Mouse (Mus musculus) heart, embryonic 10.5 days (tissue): ENCODE data around the gene Rfx1. TPM values are rescaled to one million over a fixed set of nuclear protein-coding genes. Genes with fewer than 3 reads are reported as not detected.

ENCODE experiments used
- DNase-seq: peaks from one replicate; pipeline ENCODE4 v3.0.0-alpha.2; 2017; ENCODE audit warnings: low spot score
- H3K27ac ChIP-seq: fragments of 300-500 bp; sonication (generic); 2 replicates; pipeline ENCODE4 v1.5.1; 2016; ENCODE audit warnings: mild to moderate bottlenecking
- H3K27me3 ChIP-seq: fragments of 300-500 bp; sonication (generic); 2 replicates; pipeline ENCODE4 v1.6.1; 2016; ENCODE audit warnings: mild to moderate bottlenecking; ENCODE audit not compliant: poor library complexity, insufficient read depth, severe bottlenecking
- H3K36me3 ChIP-seq: fragments of 300-500 bp; sonication (generic); 2 replicates; pipeline ENCODE4 v1.6.1; 2016; ENCODE audit warnings: mild to moderate bottlenecking, moderate library complexity
- H3K4me1 ChIP-seq: fragments of 300-500 bp; sonication (generic); 2 replicates; pipeline ENCODE4 v1.6.1; 2016; ENCODE audit warnings: mild to moderate bottlenecking
- H3K4me3 ChIP-seq: fragments of 300-500 bp; sonication (generic); 2 replicates; pipeline ENCODE4 v1.5.1; 2016; ENCODE audit warnings: mild to moderate bottlenecking, moderate library complexity
- H3K9me3 ChIP-seq: fragments of 300-500 bp; sonication (generic); 2 replicates; pipeline ENCODE4 v1.6.1; 2016; ENCODE audit warnings: mild to moderate bottlenecking, moderate library complexity
- WGBS: fragments of 180-500 bp; shearing (Covaris S2); methylation state at CpG from one replicate; pipeline ENCODE4 v1.1.7; 2016; 5-methylcytosine and 5-hydroxymethylcytosine counted together
- polyA plus RNA-seq: library from polyadenylated mRNA; unstranded; fragments of >200 nt; fragmentation: Nextera tagmentation; extraction: Ambion mirVana; gene quantifications from 2 replicates; pipeline ENCODE4 v1.2.1, GENCODE M21; 2016

Gene Rfx1
- polyA plus RNA-seq, 1 experiment from 2014 or later: 7.3 TPM

- Histone ChIP-seq H3K9me3 (no peaks in the 10 kb centered on the region), H3K4me1 (peaks cover 26% of the 10 kb centered on the region), H3K27ac (peak within 1 kb of the TSS; percentile 98), H3K4me3 (peak within 1 kb of the TSS; percentile 92), H3K27me3 (no peaks in the 10 kb centered on the region), H3K36me3 (no peaks in the 10 kb centered on the region)
- no peak for DNase-seq
- 85% methylated on average over 1 of the region's 1 CpGs for WGBS
Observed at GRCm38 (mm10) chr8:84065037-84065436, 1.6 kb upstream of the Rfx1 start, which contains the start of gene Gm10643. Gm10643 (minus strand) TSS chr8:84065137.

- Histone ChIP-seq H3K4me3 (peak overlapping the region; percentile 92), H3K27me3 (no peaks in the 10 kb centered on the region), H3K27ac (peak overlapping the region; percentile 98), H3K9me3 (no peaks in the 10 kb centered on the region), H3K4me1 (peaks cover 30% of the 10 kb centered on the region), H3K36me3 (no peaks in the 10 kb centered on the region)
- DNase-seq: no peak
- 27% methylated on average over 5 of the region's 5 CpGs for WGBS
Observed at GRCm38 (mm10) chr8:84065457-84066072, 1.1 kb upstream of the Rfx1 start.

DNA sequence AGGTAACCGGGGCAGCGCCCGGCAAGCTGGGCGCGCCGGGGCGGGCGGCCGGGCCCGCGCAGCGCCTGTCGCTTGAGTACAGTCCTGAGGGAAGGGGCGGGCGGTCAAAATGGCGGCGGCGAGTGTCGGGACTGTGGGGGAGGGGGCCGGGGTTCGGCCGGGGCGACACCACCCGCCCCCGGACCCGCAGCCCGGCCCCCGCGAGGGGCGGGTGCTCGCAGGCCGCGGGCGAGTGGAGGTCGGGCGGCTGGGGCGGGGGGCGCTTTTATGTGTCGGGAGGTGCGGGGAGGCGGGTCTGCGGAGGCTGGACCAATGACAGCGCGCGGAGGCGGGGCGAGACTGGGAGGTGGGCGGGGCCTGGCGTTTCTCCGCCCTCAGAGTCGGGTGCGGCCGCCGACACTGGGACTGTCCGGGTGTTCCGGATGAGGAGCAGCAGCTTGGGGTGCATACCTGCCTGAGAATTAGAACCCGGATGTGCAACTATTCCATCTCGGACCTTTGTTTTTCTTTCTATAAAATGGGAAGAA is 476 bp downstream of the Rfx1 start:
- no peaks in the 10 kb centered on the region for H3K36me3 ChIP-seq
- H3K4me3 ChIP-seq: peak overlapping the region; percentile 92
- H3K4me1 ChIP-seq: peaks cover 43% of the 10 kb centered on the region
- H3K27me3 ChIP-seq: no peaks in the 10 kb centered on the region
- DNase-seq: peak; percentile 98
- H3K9me3 ChIP-seq: no peaks in the 10 kb centered on the region
- peak overlapping the region; percentile 98 for H3K27ac ChIP-seq
- WGBS: under 1% methylated on average over 54 of the region's 58 CpGs

- Histone ChIP-seq H3K9me3 (no peaks in the 10 kb centered on the region), H3K4me1 (peaks cover 49% of the 10 kb centered on the region), H3K4me3 (peak overlapping the region; percentile 92), H3K27ac (no peak overlapping the region; the same call in 1 of the 2 replicates), H3K36me3 (no peaks in the 10 kb centered on the region), H3K27me3 (no peaks in the 10 kb centered on the region)
- DNase-seq: no peak
- WGBS: 84% methylated on average over 7 of the region's 7 CpGs
Observed at GRCm38 (mm10) chr8:84067911-84068310, 1.3 kb downstream of the Rfx1 start.

- WGBS: 46% methylated on average over 12 of the region's 12 CpGs
- no peak for DNase-seq
- 0 out of 2 replicates have a peak overlapping the region, but pooled peaks have one; percentile 48 for H3K27ac ChIP-seq
Observed at GRCm38 (mm10) chr8:84068316-84069035, 1.8 kb downstream of the Rfx1 start.

GRCm38 (mm10) chr8:84069169-84069568 is 2.5 kb downstream of the Rfx1 start:
- peaks cover 5% of the 10 kb centered on the region for H3K36me3 ChIP-seq
- H3K9me3 ChIP-seq: no peaks in the 10 kb centered on the region
- peak overlapping the region; percentile 48; the same call in 1 of the 2 replicates for H3K27ac ChIP-seq
- DNase-seq: no peak
- H3K4me3 ChIP-seq: no peak overlapping the region
- 28% methylated on average over 1 of the region's 1 CpGs for WGBS
- H3K27me3 ChIP-seq: no peaks in the 10 kb centered on the region
- peaks cover 56% of the 10 kb centered on the region for H3K4me1 ChIP-seq

More at GRCm38 (mm10) chr8:84068316-84069035, 1.8 kb downstream of the Rfx1 start:
- Histone ChIP-seq H3K36me3 (no peaks in the 10 kb centered on the region), H3K27me3 (no peaks in the 10 kb centered on the region), H3K4me1 (peaks cover 53% of the 10 kb centered on the region), H3K4me3 (0 out of 2 replicates have a peak overlapping the region, but pooled peaks have one; percentile 92), H3K9me3 (no peaks in the 10 kb centered on the region)

DNA sequence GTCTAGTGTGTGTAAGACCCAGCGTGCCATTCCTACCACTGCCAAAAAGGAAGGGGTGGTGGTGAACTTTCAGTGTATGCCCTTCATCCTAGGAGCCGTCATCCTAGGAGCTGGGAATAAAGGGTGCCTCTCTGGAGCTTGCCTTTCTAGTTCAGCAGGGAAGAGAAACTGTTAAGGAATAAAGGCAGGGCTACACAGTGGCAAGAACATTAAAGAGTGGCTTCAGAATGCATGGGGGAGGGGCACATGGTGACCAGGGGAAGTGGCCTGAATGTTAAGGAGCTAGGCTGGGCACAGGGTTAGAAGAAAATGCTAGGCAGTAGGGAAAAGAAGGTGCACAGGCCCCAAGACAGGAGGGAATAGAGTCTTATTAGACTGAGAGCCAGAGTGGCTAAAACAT is 3.1 kb downstream of the Rfx1 start:
- peaks cover 11% of the 10 kb centered on the region for H3K36me3 ChIP-seq
- peak overlapping the region; percentile 48; the same call in 1 of the 2 replicates for H3K27ac ChIP-seq
- no peaks in the 10 kb centered on the region for H3K27me3 ChIP-seq
- 81% methylated on average over 2 of the region's 2 CpGs for WGBS
- DNase-seq: no peak
- H3K4me3 ChIP-seq: no peak overlapping the region
- H3K4me1 ChIP-seq: peaks cover 56% of the 10 kb centered on the region
- no peaks in the 10 kb centered on the region for H3K9me3 ChIP-seq

DNA sequence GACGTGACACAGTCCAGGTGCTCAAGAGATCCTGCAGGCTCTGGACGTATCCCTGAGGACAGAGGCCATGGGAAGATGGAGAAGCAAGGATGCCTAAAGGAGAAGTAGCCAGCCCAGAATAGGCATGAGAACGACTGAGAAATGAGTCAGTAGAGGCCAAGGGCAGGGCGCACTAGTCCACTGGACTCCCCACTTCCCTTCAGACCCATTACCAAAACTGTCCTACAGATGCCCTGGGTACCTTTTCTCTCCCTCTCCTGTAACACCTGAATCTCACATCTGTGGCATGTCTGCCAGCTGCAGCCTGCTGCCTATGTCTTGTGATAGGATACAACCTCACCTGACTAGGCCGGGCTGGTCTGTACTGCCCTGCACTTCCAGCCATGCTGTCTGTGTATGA is 3.6 kb downstream of the Rfx1 start:
- Histone ChIP-seq H3K27me3 (no peaks in the 10 kb centered on the region), H3K9me3 (no peaks in the 10 kb centered on the region), H3K4me1 (peaks cover 56% of the 10 kb centered on the region), H3K4me3 (no peak overlapping the region), H3K27ac (no peak overlapping the region), H3K36me3 (peaks cover 16% of the 10 kb centered on the region)
- DNase-seq: no peak
- 84% methylated on average over 5 of the region's 5 CpGs for WGBS

DNA sequence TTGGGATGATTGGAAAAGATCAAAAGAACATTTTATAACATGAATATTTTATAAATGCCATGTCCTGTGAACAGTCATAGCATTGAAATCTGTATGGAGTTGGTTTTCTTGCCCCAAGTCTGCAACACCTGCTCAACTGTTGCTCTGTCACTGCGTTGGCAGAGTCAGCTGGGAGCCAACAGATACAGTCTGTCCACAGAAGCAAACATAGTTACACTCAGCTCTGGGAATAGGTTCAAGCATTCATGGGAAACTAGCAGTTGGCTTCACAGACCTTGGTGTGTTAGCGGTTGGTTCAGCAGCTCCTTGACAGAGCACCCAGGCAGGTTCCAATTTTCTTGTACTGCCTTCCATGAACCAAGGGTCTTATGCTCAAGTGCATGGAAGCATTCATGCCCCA is 4.0 kb downstream of the Rfx1 start:
- no peak for DNase-seq
- Histone ChIP-seq H3K36me3 (peaks cover 19% of the 10 kb centered on the region), H3K27ac (no peak overlapping the region), H3K9me3 (no peaks in the 10 kb centered on the region), H3K27me3 (no peaks in the 10 kb centered on the region), H3K4me1 (peaks cover 56% of the 10 kb centered on the region), H3K4me3 (no peak overlapping the region)
- 89% methylated on average over 2 of the region's 2 CpGs for WGBS

DNA sequence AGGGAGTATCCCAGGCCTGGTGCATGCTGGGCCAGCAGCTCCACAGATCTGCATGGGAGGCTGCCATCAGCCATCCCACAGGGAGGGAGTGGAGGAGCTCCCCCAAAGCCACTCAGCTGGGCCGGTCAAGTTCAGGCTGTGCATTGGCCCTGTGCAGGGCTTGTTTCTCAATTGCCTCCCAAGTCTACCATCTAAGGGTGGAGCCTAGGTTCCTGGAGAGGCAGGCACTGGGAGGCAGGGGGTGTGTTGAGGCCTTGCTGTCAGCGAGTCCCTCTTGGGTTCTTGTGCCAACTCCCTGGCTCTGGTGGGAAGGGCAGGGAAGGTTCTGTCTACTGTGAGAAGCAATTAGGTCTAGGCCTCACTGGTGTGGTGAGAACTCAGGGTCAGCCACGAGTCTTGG is 5.3 kb downstream of the Rfx1 start:
- peaks cover 65% of the 10 kb centered on the region for H3K4me1 ChIP-seq
- DNase-seq: no peak
- no peak overlapping the region for H3K27ac ChIP-seq
- no peaks in the 10 kb centered on the region for H3K27me3 ChIP-seq
- no peaks in the 10 kb centered on the region for H3K9me3 ChIP-seq
- WGBS: 66% methylated on average over 3 of the region's 3 CpGs
- H3K4me3 ChIP-seq: no peak overlapping the region
- peaks cover 30% of the 10 kb centered on the region for H3K36me3 ChIP-seq

DNA sequence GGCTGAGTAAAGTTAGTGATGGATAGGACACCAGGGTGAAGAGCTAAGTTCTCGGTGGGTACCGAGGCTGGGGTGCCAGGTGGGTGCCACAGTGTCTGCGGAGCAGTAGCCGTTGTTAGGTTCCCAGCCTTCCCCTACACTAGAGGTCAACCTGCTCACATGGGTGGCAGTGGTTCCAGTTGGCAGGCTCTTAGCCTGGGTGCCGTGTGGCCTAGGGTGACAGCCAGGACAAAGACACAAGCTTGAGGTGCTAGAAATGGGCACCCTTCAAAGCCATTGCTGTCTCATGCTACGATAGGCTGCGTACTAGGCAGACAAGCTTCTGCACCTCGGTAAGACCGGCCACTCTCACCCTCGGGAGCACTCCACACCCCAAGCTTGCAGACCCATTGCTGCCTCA is 5.7 kb downstream of the Rfx1 start:
- no peak for DNase-seq
- H3K27me3 ChIP-seq: no peaks in the 10 kb centered on the region
- no peak overlapping the region for H3K4me3 ChIP-seq
- H3K36me3 ChIP-seq: peaks cover 34% of the 10 kb centered on the region
- WGBS: 91% methylated on average over 10 of the region's 10 CpGs
- peaks cover 68% of the 10 kb centered on the region for H3K4me1 ChIP-seq
- H3K9me3 ChIP-seq: no peaks in the 10 kb centered on the region
- H3K27ac ChIP-seq: no peak overlapping the region

DNA sequence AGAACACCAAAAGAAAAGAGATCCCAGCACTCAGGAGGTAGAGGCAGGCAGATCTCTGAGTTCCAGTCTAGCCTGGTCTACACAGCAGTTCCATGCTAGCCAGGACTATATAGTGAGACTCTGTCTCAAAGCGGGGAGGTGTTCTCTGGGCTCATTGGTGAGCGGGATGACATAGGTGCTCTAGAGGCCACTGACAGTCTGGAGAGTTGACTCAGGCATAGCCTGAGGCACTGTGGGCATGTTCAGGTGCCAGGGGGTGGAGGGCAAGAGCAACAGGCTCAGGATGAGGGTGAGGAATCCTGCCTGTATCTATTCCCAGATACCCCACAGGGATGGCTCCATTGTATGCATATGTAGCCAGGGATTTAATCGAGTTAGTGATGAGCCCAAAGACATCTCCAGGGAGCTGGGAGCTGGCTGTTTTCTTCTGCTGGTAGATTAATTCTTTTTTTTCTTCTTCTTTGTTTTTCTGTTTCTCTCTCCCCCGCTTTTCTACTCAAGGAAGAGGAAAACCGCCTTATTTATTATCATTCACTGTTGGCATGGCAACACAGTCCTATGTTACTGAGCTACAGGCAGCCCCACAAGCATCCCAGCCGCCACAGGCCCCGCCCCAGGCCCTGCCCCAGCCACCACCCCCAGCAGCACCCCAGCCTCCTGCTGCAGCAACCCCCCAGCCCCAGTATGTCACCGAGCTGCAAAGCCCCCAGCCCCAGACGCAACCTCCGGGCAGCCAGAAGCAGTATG is 6.8 kb downstream of the Rfx1 start:
- Histone ChIP-seq H3K4me3 (no peak overlapping the region), H3K4me1 (peaks cover 57% of the 10 kb centered on the region), H3K9me3 (no peaks in the 10 kb centered on the region), H3K36me3 (peaks cover 34% of the 10 kb centered on the region), H3K27me3 (no peaks in the 10 kb centered on the region), H3K27ac (no peak overlapping the region)
- 69% methylated on average over 10 of the region's 10 CpGs for WGBS
- no peak for DNase-seq

DNA sequence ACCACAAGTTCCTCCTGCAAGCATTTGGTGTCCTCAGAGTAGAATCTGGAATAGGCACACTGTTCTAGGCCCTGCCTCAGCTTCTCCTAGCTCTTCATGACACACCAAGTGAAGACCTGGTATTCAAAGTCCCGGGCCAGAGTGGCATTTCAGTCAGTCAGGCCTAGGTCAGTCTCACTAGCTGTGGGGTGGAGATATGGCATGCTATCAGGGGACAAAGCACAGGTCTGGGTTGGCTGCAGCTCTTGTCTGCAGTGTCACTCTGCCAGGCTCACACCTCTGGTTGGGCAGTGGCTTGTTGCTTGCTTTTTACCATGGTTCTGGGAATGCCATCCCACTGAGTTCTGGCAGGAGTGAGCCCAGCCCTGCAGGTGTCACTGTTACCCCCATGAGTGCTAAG is 9.8 kb downstream of the Rfx1 start:
- Histone ChIP-seq H3K36me3 (peaks cover 59% of the 10 kb centered on the region), H3K4me3 (no peak overlapping the region)

More for the DNA sequence above, 9.8 kb downstream of the Rfx1 start:
- Histone ChIP-seq H3K4me1 (peaks cover 40% of the 10 kb centered on the region), H3K27me3 (no peaks in the 10 kb centered on the region), H3K27ac (no peak overlapping the region), H3K9me3 (no peaks in the 10 kb centered on the region)
- 77% methylated on average over 1 of the region's 1 CpGs for WGBS
- no peak for DNase-seq
